Mouse (Mus musculus) bone marrow, adult 2 months (tissue): ENCODE measurements around the gene Prkg2.

Experiments
- CTCF ChIP-seq: fragments of 200-500 bp; IDR thresholded peaks from 2 replicates; pipeline ENCODE4 v1.5.1; 2011; ENCODE audit warnings: low read length, control low read depth; ENCODE audit not compliant: control insufficient read depth, insufficient read depth
- POLR2A ChIP-seq: fragments of 200-500 bp; IDR thresholded peaks from 2 replicates; pipeline ENCODE4 v1.6.1; 2011; ENCODE audit warnings: low read depth, mild to moderate bottlenecking, control low read depth, low read length, borderline replicate concordance; ENCODE audit not compliant: control insufficient read depth

GRCm38 (mm10) chr5:98964367-98964766 is 72.8 kb downstream of the Prkg2 start:
- TF ChIP-seq CTCF, result no peak
- TF ChIP-seq POLR2A, result no peak
